Mouse (Mus musculus) C2C12 (cell line): ENCODE results near the gene Ybx3.

Experiments
- CTCF ChIP-seq: IDR thresholded peaks from one replicate; pipeline ENCODE4 v1.5.1; 2011; ENCODE audit not compliant: control insufficient read depth, insufficient read depth, insufficient read length
- USF1 ChIP-seq: IDR thresholded peaks from one replicate; pipeline ENCODE4 v1.6.1; 2011; ENCODE audit warnings: low read depth, mild to moderate bottlenecking, control low read depth, moderate library complexity

GRCm38 (mm10) chr6:131382984-131383337 lies 5.3 kb downstream of the Ybx3 start:
- TF ChIP-seq CTCF (no peak), USF1 (no peak)
